Mouse (Mus musculus) megakaryocyte, embryonic 14.5 days (primary cell): ENCODE results near the gene Klhl31. TPM values are rescaled to one million over a fixed set of nuclear protein-coding genes. Genes with fewer than 3 reads are reported as not detected.

Experiments used
- H3K27me3 ChIP-seq: replicated peaks from 2 replicates; pipeline ENCODE3; 2012; ENCODE audit warnings: inconsistent platforms
- H3K36me3 ChIP-seq: replicated peaks from 2 replicates; pipeline ENCODE3; 2012; ENCODE audit warnings: low read length, inconsistent platforms, mixed read lengths
- H3K4me1 ChIP-seq: 2 replicates; pipeline ENCODE4 v1.6.1; 2012; ENCODE audit warnings: inconsistent platforms
- H3K4me3 ChIP-seq: replicated peaks from 2 replicates; pipeline ENCODE3; 2012; ENCODE audit warnings: moderate library complexity, mild to moderate bottlenecking, inconsistent platforms
- H3K9me3 ChIP-seq: 2 replicates; pipeline ENCODE4 v1.6.1; 2012; ENCODE audit warnings: inconsistent platforms
- FLI1 ChIP-seq: IDR thresholded peaks from 2 replicates; pipeline ENCODE4 v1.6.1; 2012; ENCODE audit warnings: low read length, inconsistent platforms, mixed read lengths
- GATA1 ChIP-seq: IDR thresholded peaks from 3 replicates; pipeline ENCODE4 v1.6.1; 2012; ENCODE audit warnings: mixed read lengths, low read length, inconsistent platforms, borderline replicate concordance
- polyA plus RNA-seq: library from polyadenylated mRNA; stranded (reverse); fragments of >175 nt; gene quantifications from 2 replicates; pipeline ENCODE4 v1.2.3, GENCODE M21; 2012; ENCODE audit warnings: low replicate concordance; ENCODE audit not compliant: insufficient read depth

Klhl31 gene
- polyA plus RNA-seq, 1 experiment: not detected

DNA sequence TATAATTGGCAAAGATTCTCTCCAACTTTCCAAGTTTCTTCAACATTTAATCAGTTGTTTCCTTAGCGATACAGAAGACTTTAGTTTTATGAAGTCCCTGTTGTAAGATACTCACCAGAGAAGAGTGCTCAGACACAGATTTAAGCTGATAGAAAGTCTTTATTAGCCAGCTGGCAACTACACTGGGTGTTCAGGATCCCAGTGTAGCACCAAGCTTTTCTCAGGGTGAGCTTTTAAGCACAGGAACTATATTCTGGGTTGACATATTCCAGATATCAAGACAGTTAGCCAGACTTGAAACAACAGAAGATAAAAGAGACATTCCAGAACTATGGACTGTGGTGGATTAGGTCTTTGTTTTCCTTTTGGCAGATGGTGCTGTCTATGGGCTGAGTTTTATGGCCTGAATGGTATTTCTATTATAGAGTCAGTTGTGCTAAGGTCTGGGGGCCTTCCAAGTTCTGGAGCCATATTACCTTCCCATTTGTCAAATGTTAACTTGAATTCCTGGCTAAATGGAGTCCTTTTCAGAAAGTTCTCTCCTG is 32.3 kb upstream of the Klhl31 start:
- Histone ChIP-seq H3K27me3 (peaks cover 8% of the 10 kb centered on the region), H3K9me3 (0 out of 2 replicates have a peak, but pooled peaks cover 3% of the 10 kb centered on the region), H3K36me3 (no peaks in the 10 kb centered on the region), H3K4me3 (no peak overlapping the region), H3K4me1 (peaks cover 10% of the 10 kb centered on the region)
- no peak for TF ChIP-seq GATA1
- TF ChIP-seq FLI1: no peak

DNA sequence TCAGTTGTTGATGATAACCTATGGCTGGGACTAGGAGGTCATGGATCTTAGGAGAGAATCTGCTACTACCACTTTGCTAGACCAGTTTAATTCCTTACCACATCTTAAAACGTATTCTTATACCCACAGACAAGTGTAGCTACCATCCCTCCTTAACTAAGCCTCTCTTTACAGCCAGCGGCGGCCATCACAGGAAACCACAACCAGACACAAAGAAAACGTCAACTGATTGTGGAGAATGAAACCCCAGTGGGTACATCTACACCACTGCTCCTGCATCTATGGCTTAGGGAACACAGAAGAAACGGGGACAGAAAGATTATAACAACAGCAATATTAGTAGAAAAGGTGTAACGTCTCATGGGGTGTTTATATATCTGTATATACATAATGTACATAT is 29.0 kb upstream of the Klhl31 start:
- TF ChIP-seq FLI1 (no peak), GATA1 (no peak)
- Histone ChIP-seq H3K4me1 (peaks cover 7% of the 10 kb centered on the region), H3K27me3 (peaks cover 3% of the 10 kb centered on the region), H3K4me3 (no peak overlapping the region), H3K36me3 (no peaks in the 10 kb centered on the region), H3K9me3 (no peaks in the 10 kb centered on the region)

DNA sequence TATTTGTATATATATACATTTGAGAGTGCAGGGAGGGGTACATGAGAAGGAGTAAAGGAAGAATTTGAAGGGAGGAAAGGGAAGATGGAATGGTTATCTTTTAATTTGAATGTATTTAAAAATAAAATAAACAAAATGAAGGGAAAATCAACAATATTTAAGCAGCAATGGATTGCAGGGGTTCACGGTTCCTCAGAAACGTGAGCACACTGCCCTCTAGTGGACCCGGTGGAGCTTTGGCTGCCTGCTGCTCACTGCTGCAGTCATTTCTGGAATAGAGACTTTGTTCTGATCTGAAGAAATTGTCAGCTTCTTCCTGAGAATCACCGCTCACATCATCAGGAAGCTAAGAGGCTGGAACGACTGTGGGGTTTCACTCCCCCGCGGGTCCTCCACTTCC is 28.5 kb upstream of the Klhl31 start:
- Histone ChIP-seq H3K36me3 (no peaks in the 10 kb centered on the region), H3K27me3 (peaks cover 2% of the 10 kb centered on the region), H3K4me1 (peaks cover 7% of the 10 kb centered on the region), H3K4me3 (no peak overlapping the region), H3K9me3 (no peaks in the 10 kb centered on the region)
- TF ChIP-seq FLI1: no peak
- TF ChIP-seq GATA1: no peak

DNA sequence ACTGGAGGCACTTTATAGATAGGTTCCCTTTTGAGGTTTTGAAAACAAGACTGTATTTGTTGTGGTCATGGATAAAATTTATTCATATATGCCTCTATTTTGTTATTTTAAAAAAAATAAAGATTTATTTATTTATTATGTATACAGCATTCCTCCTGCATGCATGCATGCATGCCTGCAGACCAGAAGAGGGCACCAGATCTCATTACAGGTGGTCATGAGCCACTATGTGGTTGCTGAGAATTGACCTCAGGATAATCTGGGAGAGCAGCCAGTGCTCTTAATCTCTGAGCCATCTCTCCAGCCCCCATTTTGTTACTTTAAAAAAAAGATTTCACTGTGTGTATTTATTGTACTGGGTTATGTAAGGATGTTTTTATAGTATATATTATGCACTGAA is 25.5 kb upstream of the Klhl31 start:
- Histone ChIP-seq H3K9me3 (0 out of 2 replicates have a peak, but pooled peaks cover 5% of the 10 kb centered on the region), H3K4me3 (no peak overlapping the region), H3K36me3 (no peaks in the 10 kb centered on the region), H3K27me3 (no peaks in the 10 kb centered on the region), H3K4me1 (peaks cover 7% of the 10 kb centered on the region)
- TF ChIP-seq FLI1 (no peak), GATA1 (no peak)

DNA sequence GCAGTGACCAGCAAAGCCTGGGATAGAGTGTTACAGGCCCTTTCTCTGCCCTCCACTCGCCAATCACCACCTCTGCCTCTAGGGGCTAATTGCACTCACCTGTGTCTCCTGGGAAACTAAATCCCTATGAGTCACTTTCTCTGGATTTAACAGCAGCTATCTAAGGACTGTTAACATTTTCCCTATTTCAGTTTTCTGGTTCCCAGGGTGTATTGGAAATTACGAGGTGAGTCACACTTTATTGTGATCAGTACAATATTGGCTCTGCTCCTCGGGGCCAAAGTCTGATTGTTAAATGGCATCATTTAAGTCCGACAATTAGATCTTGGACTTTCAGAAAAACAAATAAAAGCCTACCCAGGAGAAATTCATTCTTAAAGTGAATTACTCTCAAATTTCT is 24.0 kb upstream of the Klhl31 start:
- Histone ChIP-seq H3K9me3 (0 out of 2 replicates have a peak, but pooled peaks cover 5% of the 10 kb centered on the region), H3K4me1 (peaks cover 1% of the 10 kb centered on the region), H3K4me3 (no peak overlapping the region), H3K36me3 (no peaks in the 10 kb centered on the region), H3K27me3 (no peaks in the 10 kb centered on the region)
- TF ChIP-seq FLI1 (no peak), GATA1 (no peak)

DNA sequence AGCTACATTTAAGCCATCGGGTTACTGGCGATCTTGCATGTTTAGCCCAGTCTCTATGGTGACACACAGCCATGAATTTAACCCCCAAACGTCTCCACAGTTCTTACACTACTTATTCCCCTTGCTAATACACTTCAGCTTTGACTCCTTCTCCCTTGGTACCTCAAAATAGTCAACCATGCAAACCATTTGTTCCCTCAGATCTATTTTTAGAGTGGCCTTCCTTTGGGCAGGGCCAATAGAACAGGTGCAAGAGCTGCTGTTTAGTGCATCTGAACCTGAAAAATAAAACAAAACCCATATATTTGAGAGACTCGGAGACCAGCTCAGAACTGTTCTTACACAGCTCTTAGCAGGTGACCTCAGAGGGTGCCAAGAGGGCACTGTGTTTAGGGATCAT is 20.4 kb upstream of the Klhl31 start:
- no peak overlapping the region for H3K4me3 ChIP-seq
- TF ChIP-seq GATA1 (no peak), FLI1 (no peak)
- no peaks in the 10 kb centered on the region for H3K27me3 ChIP-seq
- H3K4me1 ChIP-seq: no peaks in the 10 kb centered on the region
- H3K9me3 ChIP-seq: 0 out of 2 replicates have a peak, but pooled peaks cover 5% of the 10 kb centered on the region
- H3K36me3 ChIP-seq: no peaks in the 10 kb centered on the region

DNA sequence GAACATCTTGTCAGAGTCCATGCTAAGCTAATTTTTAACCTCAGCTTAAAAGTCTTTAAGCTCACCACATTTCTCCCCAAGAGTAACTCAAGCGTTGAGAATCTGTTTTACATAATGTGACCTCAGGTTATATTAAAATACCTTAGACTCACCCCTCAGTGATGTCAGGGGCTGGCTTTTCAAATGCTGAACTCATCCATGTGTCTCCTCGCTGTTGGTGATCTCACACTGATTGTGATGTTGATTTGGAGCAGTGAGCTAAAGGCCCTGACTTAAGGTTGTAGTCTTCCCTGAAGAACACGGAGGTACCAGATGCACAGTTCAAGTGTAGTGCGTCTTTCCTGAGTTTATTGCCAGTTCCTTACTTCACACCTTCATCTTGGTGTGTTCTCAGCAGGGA is 19.5 kb upstream of the Klhl31 start:
- TF ChIP-seq GATA1 (no peak), FLI1 (no peak)
- H3K4me3 ChIP-seq: no peak overlapping the region
- 0 out of 2 replicates have a peak, but pooled peaks cover 5% of the 10 kb centered on the region for H3K9me3 ChIP-seq
- no peaks in the 10 kb centered on the region for H3K4me1 ChIP-seq
- no peaks in the 10 kb centered on the region for H3K27me3 ChIP-seq
- no peaks in the 10 kb centered on the region for H3K36me3 ChIP-seq

DNA sequence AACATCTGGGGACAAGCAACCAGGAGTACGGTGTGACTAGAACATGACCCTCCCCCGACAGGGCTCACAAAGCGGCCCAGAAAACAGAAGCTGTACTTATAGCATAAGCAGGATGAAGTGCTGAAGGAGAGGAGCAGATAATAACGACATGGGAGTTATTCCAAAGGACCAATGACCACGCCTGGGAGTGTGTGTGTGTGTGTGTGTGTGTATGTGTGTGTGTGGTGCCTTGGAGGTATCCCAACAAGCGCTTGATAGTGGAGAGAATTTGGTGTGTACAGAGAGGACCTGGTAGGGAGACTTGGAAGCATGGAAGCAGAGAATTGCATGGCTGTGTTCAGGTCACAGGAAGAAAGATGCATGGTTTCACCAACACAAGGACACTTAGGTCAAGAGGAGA is 18.5 kb upstream of the Klhl31 start:
- Histone ChIP-seq H3K4me1 (no peaks in the 10 kb centered on the region), H3K27me3 (no peaks in the 10 kb centered on the region), H3K4me3 (no peak overlapping the region), H3K36me3 (no peaks in the 10 kb centered on the region), H3K9me3 (0 out of 2 replicates have a peak, but pooled peaks cover 5% of the 10 kb centered on the region)
- no peak for TF ChIP-seq GATA1
- no peak for TF ChIP-seq FLI1

DNA sequence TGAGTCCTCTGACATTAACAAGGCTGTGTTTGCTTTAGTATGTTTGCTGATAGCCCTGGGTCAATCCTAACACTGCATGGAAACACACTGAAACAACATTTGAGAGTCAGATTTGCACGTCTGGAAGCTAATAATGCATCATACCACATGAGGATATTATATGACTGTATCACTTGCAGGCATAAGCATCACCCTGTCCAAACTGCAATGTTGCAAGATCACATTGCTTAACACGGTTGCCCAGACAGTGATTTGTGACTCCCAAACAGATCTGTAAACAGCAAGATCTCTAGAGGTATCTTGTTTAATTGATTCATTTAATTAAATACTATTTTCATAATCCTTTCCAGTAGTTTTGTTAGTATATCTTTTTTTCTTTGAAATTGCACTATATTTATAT is 17.9 kb upstream of the Klhl31 start:
- Histone ChIP-seq H3K4me1 (no peaks in the 10 kb centered on the region), H3K4me3 (no peak overlapping the region), H3K9me3 (0 out of 2 replicates have a peak, but pooled peaks cover 5% of the 10 kb centered on the region), H3K36me3 (no peaks in the 10 kb centered on the region), H3K27me3 (no peaks in the 10 kb centered on the region)
- TF ChIP-seq GATA1 (no peak), FLI1 (no peak)

DNA sequence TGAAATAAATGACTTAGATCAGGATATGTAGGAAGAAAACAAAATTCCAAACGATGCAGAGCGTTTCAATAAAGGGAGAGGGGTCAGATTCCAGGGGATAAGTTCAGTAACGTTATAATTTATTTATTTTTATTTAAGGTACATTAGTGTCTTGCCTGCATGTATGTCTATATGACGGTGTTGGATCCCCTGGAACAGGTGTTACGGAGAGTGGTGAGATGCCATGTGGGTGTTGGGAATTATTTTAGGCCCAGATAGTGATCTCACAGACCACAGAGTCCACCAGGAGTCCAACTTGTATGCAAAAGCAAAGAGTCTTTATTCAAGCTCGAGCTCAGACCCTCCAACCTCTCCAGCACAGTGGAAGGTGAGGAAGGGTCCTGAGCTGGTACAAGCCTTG is 16.2 kb upstream of the Klhl31 start:
- Histone ChIP-seq H3K36me3 (no peaks in the 10 kb centered on the region), H3K9me3 (0 out of 2 replicates have a peak, but pooled peaks cover 6% of the 10 kb centered on the region), H3K27me3 (no peaks in the 10 kb centered on the region), H3K4me3 (no peak overlapping the region), H3K4me1 (no peaks in the 10 kb centered on the region)
- TF ChIP-seq FLI1 (no peak), GATA1 (no peak)
